Mouse (Mus musculus): ENCODE measurements around the gene Frmd4a.

Frmd4a gene

GRCm38 (mm10) chr2:4518549-4518948, 501.0 kb downstream of the Frmd4a start:
- DNase-seq (ENCODE audit: low read depth, low spot score) = no peak

GRCm38 (mm10) chr2:4522769-4523487, 505.4 kb downstream of the Frmd4a start:
- DNase-seq (ENCODE audit: low read depth, low spot score) = no peak

GRCm38 (mm10) chr2:4527094-4527493, 509.6 kb downstream of the Frmd4a start:
- no peak for DNase-seq (ENCODE audit: low read depth, low spot score)

- no peak for DNase-seq (ENCODE audit: low read depth, low spot score)
Measured at GRCm38 (mm10) chr2:4529254-4529729, 511.8 kb downstream of the Frmd4a start.

GRCm38 (mm10) chr2:4531533-4532197, 514.1 kb downstream of the Frmd4a start:
- no peak for DNase-seq (ENCODE audit: low read depth, low spot score)

- DNase-seq (ENCODE audit: low read depth, low spot score) = no peak
Measured at GRCm38 (mm10) chr2:4532198-4532568, 514.7 kb downstream of the Frmd4a start.

- no peak for DNase-seq (ENCODE audit: low read depth, low spot score)
Measured at GRCm38 (mm10) chr2:4532945-4533344, 515.4 kb downstream of the Frmd4a start.

- no peak for DNase-seq (ENCODE audit: low read depth, low spot score)
Measured at GRCm38 (mm10) chr2:4535187-4535864, 517.8 kb downstream of the Frmd4a start.

- no peak for DNase-seq (ENCODE audit: low read depth, low spot score)
Measured at GRCm38 (mm10) chr2:4541330-4541729, 523.8 kb downstream of the Frmd4a start.

- no peak for DNase-seq (ENCODE audit: low read depth, low spot score)
Measured at GRCm38 (mm10) chr2:4541844-4542628, 524.5 kb downstream of the Frmd4a start.

GRCm38 (mm10) chr2:4542629-4543416, 525.3 kb downstream of the Frmd4a start:
- no peak for DNase-seq (ENCODE audit: low read depth, low spot score)

GRCm38 (mm10) chr2:4543417-4543775, 525.9 kb downstream of the Frmd4a start:
- no peak for DNase-seq (ENCODE audit: low read depth, low spot score)

GRCm38 (mm10) chr2:4544360-4544759, 526.8 kb downstream of the Frmd4a start:
- DNase-seq (ENCODE audit: low read depth, low spot score) = no peak

GRCm38 (mm10) chr2:4545261-4545660, 527.7 kb downstream of the Frmd4a start:
- DNase-seq (ENCODE audit: low read depth, low spot score) = no peak

GRCm38 (mm10) chr2:4547003-4547662, 529.6 kb downstream of the Frmd4a start:
- no peak for DNase-seq (ENCODE audit: low read depth, low spot score)

- DNase-seq (ENCODE audit: low read depth, low spot score) = no peak
Measured at GRCm38 (mm10) chr2:4549271-4549670, 531.8 kb downstream of the Frmd4a start.

GRCm38 (mm10) chr2:4550017-4550763, 532.7 kb downstream of the Frmd4a start:
- no peak for DNase-seq (ENCODE audit: low read depth, low spot score)

- no peak for DNase-seq (ENCODE audit: low read depth, low spot score)
Measured at GRCm38 (mm10) chr2:4551438-4551837, 533.9 kb downstream of the Frmd4a start.

- DNase-seq (ENCODE audit: low read depth, low spot score) = no peak
Measured at GRCm38 (mm10) chr2:4551866-4552265, 534.3 kb downstream of the Frmd4a start.

- DNase-seq (ENCODE audit: low read depth, low spot score) = no peak
Measured at GRCm38 (mm10) chr2:4552486-4552885, 535.0 kb downstream of the Frmd4a start.
